Mouse (Mus musculus): ENCODE results near the gene Gpr158. TPM values are rescaled to one million over a fixed set of nuclear protein-coding genes. Genes with fewer than 3 reads are reported as not detected.
"Not testable (repeated sequence)": the region's sequence is repeated elsewhere in the genome, so short reads cannot be mapped to it uniquely, and the experiment has no call there.

Gpr158 gene
- polyA plus RNA-seq, 1 experiment from 2014 or later: not detected

DNA sequence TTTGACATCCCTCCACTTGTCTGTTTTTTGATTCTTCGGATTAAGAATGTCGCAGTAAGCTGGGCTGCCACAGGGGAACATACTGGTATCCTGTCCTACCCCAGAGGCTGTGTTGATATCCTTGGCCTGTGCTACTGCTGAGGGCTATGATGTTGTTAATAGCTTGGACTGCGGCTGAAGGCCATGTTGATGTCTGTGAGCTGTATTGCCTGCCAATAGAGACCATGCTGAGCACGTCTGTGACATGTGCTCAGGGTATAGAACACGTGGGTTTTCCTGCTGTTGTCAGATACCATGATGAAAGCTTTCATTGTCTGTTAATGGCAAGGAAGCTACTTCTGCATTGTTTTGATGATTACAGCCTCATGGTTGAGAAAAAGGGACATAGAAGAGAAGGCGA lies 63.8 kb downstream of the Gpr158 start:
- Histone ChIP-seq H3K36me3 (replicated peaks; ENCODE audit: insufficient read depth, low read length) (no peaks in the 10 kb centered on the region), H3K27ac (ENCODE audit: low read depth) (no peak overlapping the region), H3K9ac (replicated peaks) (no peak overlapping the region), H3K4me1 (ENCODE audit: insufficient read depth) (no peaks in the 10 kb centered on the region), H3K4me2 (ENCODE audit: low read depth, low read length) (no peak overlapping the region), H3K27me3 (ENCODE audit: insufficient read depth, low read length) (no peaks in the 10 kb centered on the region), H3K4me3 (ENCODE audit: low read depth, low read length) (no peak overlapping the region), H3K9me3 (ENCODE audit: low read length) (no peaks in the 10 kb centered on the region)
- ATAC-seq: no peak
- TF ChIP-seq EP300 (IDR thresholded peaks at IDR 0.05; ENCODE audit: low read depth) (no peak), CTCF (IDR thresholded peaks at IDR 0.05; ENCODE audit: low read depth) (no peak)
- WGBS (ENCODE audit: insufficient replicate concordance): 72% methylated on average over 6 of the region's 6 CpGs
- no peak for DNase-seq

DNA sequence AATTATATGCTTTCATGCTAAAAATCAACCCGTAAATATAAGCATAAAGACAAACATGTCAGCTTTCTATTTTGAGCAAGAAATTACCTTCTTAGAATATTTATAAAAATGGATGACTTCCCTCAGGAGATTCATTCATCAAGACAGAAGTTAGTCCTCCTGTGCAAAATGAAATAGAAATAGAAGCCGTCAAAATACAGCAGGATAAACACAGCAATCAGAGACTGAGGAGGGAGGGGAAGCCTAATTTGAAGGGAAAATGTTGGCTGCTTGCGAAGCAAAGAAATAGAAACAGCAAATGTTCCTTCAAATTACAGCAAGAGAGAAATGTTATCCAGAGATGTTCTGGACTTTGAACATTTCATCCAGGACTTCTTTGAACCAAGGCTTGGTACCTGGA lies 72.3 kb downstream of the Gpr158 start:
- no peak for ATAC-seq
- no peak overlapping the region for H3K4me2 ChIP-seq (ENCODE audit: low read depth, low read length)
- H3K4me3 ChIP-seq (ENCODE audit: low read depth, low read length): no peak overlapping the region
- no peak for DNase-seq
- no peak overlapping the region for H3K27ac ChIP-seq (ENCODE audit: low read depth)
- no peaks in the 10 kb centered on the region for H3K9me3 ChIP-seq (ENCODE audit: low read length)
- no peaks in the 10 kb centered on the region for H3K27me3 ChIP-seq (ENCODE audit: insufficient read depth, low read length)
- no peaks in the 10 kb centered on the region for H3K4me1 ChIP-seq (ENCODE audit: insufficient read depth)
- no peak overlapping the region for H3K9ac ChIP-seq (replicated peaks)
- TF ChIP-seq CTCF (IDR thresholded peaks at IDR 0.05; ENCODE audit: low read depth) (no peak), EP300 (IDR thresholded peaks at IDR 0.05; ENCODE audit: low read depth) (no peak)
- WGBS (ENCODE audit: insufficient replicate concordance): 79% methylated on average over 3 of the region's 3 CpGs
- H3K36me3 ChIP-seq (replicated peaks; ENCODE audit: insufficient read depth, low read length): no peaks in the 10 kb centered on the region

DNA sequence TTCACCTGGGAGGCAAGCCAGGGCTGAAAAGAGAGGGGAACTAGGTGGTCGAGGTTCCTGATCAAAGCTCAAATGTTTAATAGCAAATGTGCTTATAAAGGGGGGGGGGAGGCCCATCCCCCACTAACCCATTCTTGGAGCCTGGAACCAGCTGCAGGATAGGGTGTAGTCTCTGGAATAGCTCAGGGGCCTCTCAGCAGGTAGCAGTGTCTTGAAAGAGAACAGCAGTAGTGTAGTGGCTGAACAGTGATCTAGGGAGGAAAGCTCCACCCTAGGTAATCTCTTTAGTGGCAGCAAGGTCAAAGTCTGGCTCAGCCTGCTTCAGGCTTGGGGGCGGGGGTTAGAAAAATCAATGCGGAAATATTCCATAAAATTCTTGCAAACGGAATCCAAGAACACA lies 93.3 kb downstream of the Gpr158 start:
- H3K27ac ChIP-seq (ENCODE audit: low read depth); ATAC-seq; DNase-seq; H3K9ac ChIP-seq (replicated peaks); H3K4me1 ChIP-seq (ENCODE audit: insufficient read depth); H3K4me3 ChIP-seq (ENCODE audit: low read depth, low read length); H3K4me2 ChIP-seq (ENCODE audit: low read depth, low read length); H3K27me3 ChIP-seq (ENCODE audit: insufficient read depth, low read length); H3K9me3 ChIP-seq (ENCODE audit: low read length); H3K36me3 ChIP-seq (replicated peaks; ENCODE audit: insufficient read depth, low read length): not testable (repeated sequence)
- 67% methylated on average over 4 of the region's 4 CpGs for WGBS (ENCODE audit: insufficient replicate concordance)

DNA sequence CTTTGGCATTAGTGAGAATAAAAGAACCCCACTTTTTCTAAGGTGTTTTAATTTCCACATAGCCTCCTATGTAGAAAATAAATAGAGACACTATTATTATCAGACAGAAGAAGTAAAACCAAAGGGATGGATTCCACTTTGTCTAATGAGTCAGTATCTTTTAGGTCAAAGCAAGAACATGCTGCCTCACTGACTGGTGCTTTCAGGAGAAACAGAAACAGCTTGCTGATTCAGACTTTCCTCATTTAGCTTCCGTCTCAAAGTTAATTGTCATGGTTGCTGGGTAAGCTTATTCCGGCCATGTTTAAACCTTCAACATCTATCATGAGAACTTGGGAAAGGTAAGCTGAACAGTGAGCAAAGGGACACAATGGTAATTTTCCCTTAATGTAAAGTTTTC lies 107.6 kb downstream of the Gpr158 start:
- no peaks in the 10 kb centered on the region for H3K9me3 ChIP-seq (ENCODE audit: low read length)
- no peak overlapping the region for H3K9ac ChIP-seq (replicated peaks)
- no peaks in the 10 kb centered on the region for H3K36me3 ChIP-seq (replicated peaks; ENCODE audit: insufficient read depth, low read length)
- H3K4me1 ChIP-seq (ENCODE audit: insufficient read depth): no peaks in the 10 kb centered on the region
- DNase-seq (no peak), ATAC-seq (no peak)
- H3K27me3 ChIP-seq (ENCODE audit: insufficient read depth, low read length): no peaks in the 10 kb centered on the region
- no peak overlapping the region for H3K4me2 ChIP-seq (ENCODE audit: low read depth, low read length)
- TF ChIP-seq CTCF (IDR thresholded peaks at IDR 0.05; ENCODE audit: low read depth): no peak
- TF ChIP-seq EP300 (IDR thresholded peaks at IDR 0.05; ENCODE audit: low read depth): no peak
- H3K27ac ChIP-seq (ENCODE audit: low read depth): no peak overlapping the region
- 83% methylated on average over 2 of the region's 2 CpGs for WGBS (ENCODE audit: insufficient replicate concordance)
- no peak overlapping the region for H3K4me3 ChIP-seq (ENCODE audit: low read depth, low read length)

DNA sequence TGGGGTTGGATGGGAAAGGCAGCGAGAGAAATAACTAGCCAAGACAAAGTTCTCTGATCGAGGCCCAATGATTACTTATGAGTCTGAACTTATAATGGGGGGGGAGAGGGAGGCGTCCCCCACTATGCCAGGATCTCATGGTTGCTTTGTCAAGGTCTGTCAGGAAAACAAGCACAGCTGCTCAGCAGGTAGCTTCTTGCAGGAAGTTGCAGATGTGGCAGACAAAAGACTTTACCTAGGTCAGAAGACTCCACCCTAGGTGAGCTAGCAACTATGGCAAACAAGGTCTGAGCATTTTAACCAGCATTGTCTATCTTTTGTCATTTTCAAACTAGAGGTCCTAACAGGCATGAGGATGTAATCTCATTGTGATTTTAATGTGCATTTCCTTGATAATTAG lies 129.5 kb downstream of the Gpr158 start:
- no peak for TF ChIP-seq CTCF (IDR thresholded peaks at IDR 0.05; ENCODE audit: low read depth)
- no peaks in the 10 kb centered on the region for H3K27me3 ChIP-seq (ENCODE audit: insufficient read depth, low read length)
- no peak overlapping the region for H3K4me2 ChIP-seq (ENCODE audit: low read depth, low read length)
- no peak for ATAC-seq
- no peak overlapping the region for H3K27ac ChIP-seq (ENCODE audit: low read depth)
- H3K4me3 ChIP-seq (ENCODE audit: low read depth, low read length): no peak overlapping the region
- WGBS (ENCODE audit: insufficient replicate concordance): 60% methylated on average over 3 of the region's 3 CpGs
- H3K36me3 ChIP-seq (replicated peaks; ENCODE audit: insufficient read depth, low read length): no peaks in the 10 kb centered on the region
- H3K9me3 ChIP-seq (ENCODE audit: low read length): no peaks in the 10 kb centered on the region
- no peak overlapping the region for H3K9ac ChIP-seq (replicated peaks)
- no peak for DNase-seq
- no peaks in the 10 kb centered on the region for H3K4me1 ChIP-seq (ENCODE audit: insufficient read depth)

DNA sequence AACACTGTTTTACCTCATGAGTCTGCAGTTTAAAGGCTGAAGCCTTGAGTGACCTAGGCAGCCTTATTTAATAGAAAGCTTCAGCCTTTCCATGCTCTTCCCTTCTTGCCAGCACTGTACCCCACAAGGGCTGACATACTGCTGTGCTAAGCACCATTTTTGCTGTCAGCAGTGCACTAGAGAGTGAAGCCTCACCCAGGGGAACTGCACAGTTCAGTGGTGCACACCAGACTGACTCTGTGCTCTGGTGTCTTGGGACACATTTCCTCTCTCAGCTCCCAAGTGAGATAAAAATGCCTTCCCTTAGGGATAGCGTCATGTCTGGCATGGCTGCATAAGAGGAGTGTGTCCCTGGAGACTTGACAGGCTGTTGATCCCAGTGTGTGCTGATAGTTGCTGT lies 130.6 kb downstream of the Gpr158 start:
- Histone ChIP-seq H3K4me3 (ENCODE audit: low read depth, low read length) (no peak overlapping the region), H3K36me3 (replicated peaks; ENCODE audit: insufficient read depth, low read length) (no peaks in the 10 kb centered on the region), H3K4me1 (ENCODE audit: insufficient read depth) (no peaks in the 10 kb centered on the region), H3K9ac (replicated peaks) (no peak overlapping the region), H3K4me2 (ENCODE audit: low read depth, low read length) (no peak overlapping the region), H3K27me3 (ENCODE audit: insufficient read depth, low read length) (no peaks in the 10 kb centered on the region), H3K9me3 (ENCODE audit: low read length) (no peaks in the 10 kb centered on the region), H3K27ac (ENCODE audit: low read depth) (no peak overlapping the region)
- ATAC-seq (no peak), DNase-seq (no peak)
- WGBS (ENCODE audit: insufficient replicate concordance): 57% methylated on average over 1 of the region's 1 CpGs
- TF ChIP-seq CTCF (IDR thresholded peaks at IDR 0.05; ENCODE audit: low read depth) (no peak), EP300 (IDR thresholded peaks at IDR 0.05; ENCODE audit: low read depth) (no peak)

DNA sequence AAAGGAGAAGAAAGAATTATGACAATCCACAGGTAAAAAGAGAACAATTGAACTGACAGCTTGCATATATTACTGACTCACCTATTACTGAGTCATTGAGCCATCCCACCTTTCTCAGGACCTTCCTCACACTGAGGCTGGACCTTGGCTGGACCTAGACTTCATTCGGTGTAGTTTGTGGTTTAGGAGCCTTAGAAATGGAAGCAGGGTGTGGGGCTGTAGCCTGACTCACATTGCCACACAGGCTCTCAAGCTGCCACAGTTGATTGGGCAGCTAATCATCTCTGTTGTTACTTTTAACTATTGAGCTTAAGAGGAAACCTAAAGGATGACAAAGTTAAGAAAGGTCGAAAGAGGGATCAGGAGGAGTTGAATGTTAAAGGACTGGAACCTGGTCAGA lies 132.1 kb downstream of the Gpr158 start:
- WGBS (ENCODE audit: insufficient replicate concordance): 70% methylated on average over 2 of the region's 2 CpGs
- Histone ChIP-seq H3K4me3 (ENCODE audit: low read depth, low read length) (no peak overlapping the region), H3K36me3 (replicated peaks; ENCODE audit: insufficient read depth, low read length) (no peaks in the 10 kb centered on the region), H3K9ac (replicated peaks) (no peak overlapping the region), H3K4me2 (ENCODE audit: low read depth, low read length) (no peak overlapping the region), H3K27ac (ENCODE audit: low read depth) (no peak overlapping the region), H3K27me3 (ENCODE audit: insufficient read depth, low read length) (no peaks in the 10 kb centered on the region), H3K4me1 (ENCODE audit: insufficient read depth) (no peaks in the 10 kb centered on the region), H3K9me3 (ENCODE audit: low read length) (no peaks in the 10 kb centered on the region)
- DNase-seq: no peak
- ATAC-seq: no peak
- TF ChIP-seq CTCF (IDR thresholded peaks at IDR 0.05; ENCODE audit: low read depth) (no peak), EP300 (IDR thresholded peaks at IDR 0.05; ENCODE audit: low read depth) (no peak)

All from liver, postnatal 0 days (tissue).